Mouse (Mus musculus): ENCODE measurements at regions not wholly inside any gene's neighbourhood (a gene's known extent, or its start where the extent isn't known, plus 50 kb on each side); places are given as distances from the start of the nearest gene placed in this dataset.

- TF ChIP-seq CTCF (IDR thresholded peaks at IDR 0.05; ENCODE audit: extremely low read depth, insufficient read depth, low read length) (no peak), POLR2A (IDR thresholded peaks at IDR 0.05; ENCODE audit: extremely low read depth, insufficient read depth, low read length) (no peak)
Observed at GRCm38 (mm10) chr2:117731253-117731652, 380.4 kb upstream of the Thbs1 start.
